Mouse (Mus musculus): ENCODE measurements at regions not wholly inside any gene's neighbourhood (a gene's known extent, or its start where the extent isn't known, plus 50 kb on each side); places are given as distances from the start of the nearest gene placed in this dataset.
A peak's percentile ranks its signal among the peaks of the same experiment; 100 is the strongest.

DNA sequence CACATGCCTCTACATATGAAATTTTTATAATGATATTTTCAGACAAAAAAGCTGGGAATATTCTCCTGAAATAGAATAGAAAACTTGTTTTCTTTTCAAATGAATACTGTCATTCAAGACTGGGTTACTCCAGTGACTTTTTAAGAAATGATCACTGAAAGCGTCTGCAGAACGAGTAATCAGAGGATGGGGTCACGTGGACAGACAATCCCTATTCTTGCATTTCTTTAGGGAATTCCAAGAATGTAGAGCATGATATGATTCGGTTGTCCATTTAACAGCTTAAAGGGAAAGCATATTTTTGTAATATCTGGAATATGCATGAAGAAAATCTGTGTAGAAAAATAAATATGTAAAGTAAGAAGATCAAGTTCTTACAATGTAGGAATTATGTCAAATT is 65.6 kb downstream of the 4933402N22Rik start:
- DNase-seq, result no peak

DNA sequence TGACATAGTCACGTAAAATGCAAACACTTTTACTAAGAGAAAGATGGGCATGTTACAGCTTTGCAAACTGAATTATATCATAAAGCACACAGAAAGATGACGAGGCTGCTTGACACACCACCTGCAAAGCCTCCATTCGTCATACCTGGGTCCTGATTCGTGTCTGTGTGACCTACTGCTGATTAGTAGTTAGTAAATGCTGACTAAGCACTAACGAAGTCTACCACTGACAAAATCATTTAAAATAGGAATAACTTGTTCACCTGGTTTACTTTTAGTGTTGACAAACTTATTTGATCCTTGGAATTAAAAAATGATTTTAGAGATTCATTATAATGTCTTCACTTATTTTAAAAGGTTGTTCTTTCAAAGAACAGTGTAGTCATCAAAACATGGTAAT is 71.3 kb downstream of the 4933402N22Rik start:
- DNase-seq, result no peak

DNA sequence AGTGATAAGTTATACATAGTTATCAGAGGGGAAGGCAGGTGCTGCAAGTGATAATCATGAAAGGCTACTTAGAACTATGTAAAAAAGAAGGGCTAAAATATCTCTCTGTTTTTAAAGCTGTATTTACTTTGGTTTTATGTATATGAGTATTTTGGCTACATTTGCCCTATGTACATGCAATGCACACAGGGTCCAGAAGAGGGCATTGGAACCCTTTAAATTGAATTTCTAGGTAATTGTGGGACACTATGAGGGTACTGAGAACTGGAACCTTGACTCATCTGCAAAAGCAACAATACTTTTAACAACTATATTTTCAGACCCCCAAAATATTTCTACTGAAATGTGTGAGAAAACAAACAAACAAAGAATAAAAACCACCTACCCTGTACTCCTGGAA is 82.9 kb downstream of the 4933402N22Rik start:
- no peak for DNase-seq

DNA sequence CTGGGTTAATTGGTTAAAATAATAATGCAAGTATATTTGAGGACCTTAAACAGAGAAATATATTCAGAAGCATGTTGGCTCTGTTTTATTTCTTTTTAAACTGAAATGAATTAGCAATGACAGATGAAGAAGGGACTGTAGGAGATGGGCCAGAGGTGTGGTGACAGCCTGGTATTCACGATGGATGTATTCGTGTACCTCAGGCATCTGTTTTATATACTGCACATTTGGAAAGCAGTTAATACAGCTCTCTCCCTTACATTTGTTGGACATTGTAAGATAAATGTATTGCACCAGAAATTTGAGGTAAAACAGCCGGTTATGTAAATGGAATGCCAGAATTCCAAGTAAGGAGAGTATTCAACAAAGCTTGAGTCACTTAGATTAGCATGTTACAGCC is 88.6 kb downstream of the 4933402N22Rik start:
- no peak for DNase-seq

DNA sequence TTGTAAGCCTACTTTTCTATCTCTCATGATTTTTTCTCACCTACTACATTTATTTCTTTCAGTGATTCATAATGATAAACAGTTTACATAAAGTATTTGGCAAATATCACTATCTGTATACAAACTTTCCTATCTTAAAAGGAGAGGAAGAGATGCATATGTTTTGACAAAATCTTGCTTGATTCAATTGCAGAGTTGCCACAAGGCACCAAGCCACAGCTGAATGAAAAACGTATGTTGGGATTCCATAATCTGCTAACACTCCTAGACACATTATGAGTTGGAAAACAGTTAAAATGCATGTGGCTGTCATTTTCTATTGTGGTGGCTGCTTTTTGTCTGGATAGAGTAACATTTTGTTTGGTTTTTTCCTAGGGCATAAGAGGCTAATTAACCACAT is 98.5 kb downstream of the 4933402N22Rik start:
- no peak for DNase-seq

- DNase-seq, result no peak
These were observed 102.6 kb downstream of the 4933402N22Rik start for GRCm38 (mm10) chr5:12020489-12020888.

DNA sequence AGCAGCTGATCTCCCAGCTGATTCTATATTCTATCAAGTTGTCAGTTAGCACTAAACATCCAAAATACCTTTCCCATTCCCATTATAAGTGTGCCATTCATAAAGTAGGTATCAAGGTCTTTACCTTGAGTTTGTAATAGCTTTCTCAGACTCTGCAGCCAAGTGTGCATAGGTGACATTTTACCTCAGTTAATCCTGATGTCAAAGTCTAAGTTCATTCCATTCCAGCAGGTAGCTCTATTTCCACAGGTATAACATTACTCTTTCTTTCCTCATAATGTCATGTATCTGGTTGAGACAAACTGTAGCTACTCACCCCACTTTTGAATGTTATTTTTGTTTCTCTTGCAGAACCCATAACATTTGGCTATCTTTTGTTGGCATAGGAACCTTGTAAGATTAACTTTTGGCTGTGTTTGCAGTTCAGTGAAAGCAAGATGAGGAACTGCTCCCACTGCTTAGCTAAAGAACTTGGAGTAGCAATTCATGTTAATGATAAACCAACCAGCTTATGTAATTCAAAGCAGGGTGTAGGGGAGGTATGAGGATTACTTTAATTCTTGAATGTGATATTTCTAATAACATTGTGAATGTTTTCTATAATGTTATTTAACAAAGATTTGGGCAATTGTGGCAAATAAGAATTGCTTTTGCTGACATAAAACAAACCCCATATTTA is 107.0 kb downstream of the 4933402N22Rik start:
- DNase-seq, result no peak

GRCm38 (mm10) chr5:12030002-12030401 is 112.2 kb downstream of the 4933402N22Rik start:
- DNase-seq, result peak; percentile 40

GRCm38 (mm10) chr5:12049806-12050205 is 132.0 kb downstream of the 4933402N22Rik start:
- no peak for DNase-seq

GRCm38 (mm10) chr5:12080191-12080590 is 162.3 kb downstream of the 4933402N22Rik start:
- no peak for DNase-seq

DNA sequence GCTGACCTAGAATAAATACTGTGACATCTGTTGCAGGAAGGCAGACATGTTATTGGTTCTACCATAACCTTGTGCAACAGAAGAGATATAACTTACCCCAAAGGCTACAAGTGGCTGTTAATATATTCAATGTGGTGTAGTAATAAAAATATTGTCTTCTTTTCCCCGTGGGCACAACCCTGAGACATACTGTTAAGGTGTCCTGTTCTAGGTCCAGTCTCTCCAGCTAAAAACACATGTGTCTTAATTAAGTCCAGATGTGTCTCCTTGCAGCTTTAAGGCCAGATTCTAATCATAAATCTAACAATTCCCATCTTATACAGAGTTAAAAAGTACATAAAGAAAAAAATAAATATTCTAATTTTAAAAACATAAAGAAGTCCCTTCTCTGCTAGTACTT is 175.8 kb downstream of the 4933402N22Rik start:
- no peak for DNase-seq

DNA sequence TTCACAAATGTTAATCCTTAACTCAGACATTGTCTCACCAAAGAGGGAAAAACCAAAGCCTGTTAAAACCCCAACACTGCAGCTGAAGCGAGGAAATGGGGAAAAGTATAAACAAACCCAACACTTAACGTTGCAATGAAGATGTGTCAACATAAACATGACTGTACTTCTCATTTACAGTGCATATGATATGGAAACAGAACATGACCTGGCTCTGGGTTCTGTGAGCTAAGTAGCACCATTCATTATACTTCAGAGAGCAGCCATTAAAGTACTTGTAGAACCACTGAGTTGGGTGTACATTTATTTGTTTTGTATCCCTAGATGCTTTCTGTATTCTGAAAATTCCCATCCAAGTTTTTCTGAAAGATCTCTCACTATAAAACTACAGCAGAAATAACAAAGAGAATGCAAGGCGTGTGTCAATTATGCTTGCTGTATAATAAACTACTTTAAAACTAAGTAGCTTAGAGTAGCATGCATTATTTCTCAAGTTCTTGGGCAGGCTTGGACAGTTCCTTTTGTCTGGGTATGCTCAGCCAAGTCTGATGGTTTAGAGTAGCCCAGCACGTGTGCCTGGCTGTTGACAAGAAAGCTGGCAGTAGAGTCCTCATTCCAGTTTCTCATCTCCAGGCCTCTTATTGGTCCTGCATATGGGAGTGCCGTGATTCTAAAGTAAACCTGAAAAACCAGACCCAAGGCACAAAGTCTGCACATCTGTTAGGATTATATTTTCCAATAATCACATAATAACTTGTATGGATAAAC is 198.9 kb downstream of the 4933402N22Rik start:
- DNase-seq, result no peak

DNA sequence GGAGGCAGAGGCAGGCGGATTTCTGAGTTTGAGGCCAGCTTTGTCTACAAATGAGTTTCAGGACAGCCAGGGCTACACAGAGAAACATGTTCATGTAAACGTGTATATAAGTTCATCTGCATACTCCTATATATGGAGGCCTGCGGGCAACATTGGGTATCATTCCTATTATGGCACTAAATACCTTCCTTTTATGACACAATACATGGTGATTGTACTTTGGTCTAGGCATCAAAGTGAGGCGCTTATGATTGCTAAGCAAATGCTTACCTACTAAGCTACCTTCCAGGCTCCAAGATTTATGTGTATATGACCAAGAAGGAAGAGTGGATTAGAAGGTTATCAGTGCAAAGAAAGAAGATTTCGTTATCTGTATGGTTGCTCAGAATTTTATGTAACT is 207.1 kb downstream of the 4933402N22Rik start:
- no peak for DNase-seq

GRCm38 (mm10) chr5:12127484-12128265 is 209.8 kb downstream of the 4933402N22Rik start:
- DNase-seq, result no peak

DNA sequence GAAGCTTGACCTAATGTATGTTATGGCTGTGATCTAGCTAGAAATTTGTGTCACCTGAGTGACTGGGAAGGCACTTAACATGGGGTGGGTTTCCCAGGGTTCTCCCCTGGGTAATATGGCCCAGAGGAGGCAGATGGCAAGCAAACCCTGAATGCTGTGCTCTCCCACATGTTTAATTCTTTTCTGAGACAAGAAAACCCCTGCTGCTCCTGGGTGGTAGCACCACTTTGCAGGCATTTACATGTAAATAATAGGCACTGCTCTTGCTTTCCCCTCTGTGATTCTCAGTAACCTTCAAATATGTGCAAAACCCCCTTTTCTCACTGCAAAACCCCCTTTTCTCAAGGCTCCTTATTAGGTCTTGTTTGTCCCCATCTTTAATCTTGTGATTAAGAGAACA is 221.1 kb downstream of the 4933402N22Rik start:
- no peak for DNase-seq

DNA sequence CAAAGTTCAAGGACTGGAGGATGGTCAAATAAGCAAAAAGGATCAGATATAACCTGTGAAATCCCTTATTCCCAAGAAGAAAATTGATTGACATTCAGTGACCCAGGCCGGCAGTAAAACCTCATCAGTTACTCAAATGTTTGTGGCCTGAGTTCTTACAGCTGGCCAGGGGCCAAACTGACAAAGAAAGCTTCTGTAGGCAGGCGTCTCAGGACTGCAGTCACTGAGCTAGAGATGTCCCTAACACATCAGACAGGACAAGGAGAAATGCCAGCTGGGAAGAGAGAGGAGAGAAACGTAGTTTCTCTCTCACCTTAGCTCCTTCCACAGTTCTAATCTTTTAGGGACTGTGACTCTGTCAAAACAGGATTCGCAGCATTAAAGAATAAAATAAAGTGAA is 229.9 kb upstream of the Sema3d start:
- DNase-seq, result no peak

GRCm38 (mm10) chr5:12154551-12155091 is 228.6 kb upstream of the Sema3d start:
- DNase-seq, result no peak

DNA sequence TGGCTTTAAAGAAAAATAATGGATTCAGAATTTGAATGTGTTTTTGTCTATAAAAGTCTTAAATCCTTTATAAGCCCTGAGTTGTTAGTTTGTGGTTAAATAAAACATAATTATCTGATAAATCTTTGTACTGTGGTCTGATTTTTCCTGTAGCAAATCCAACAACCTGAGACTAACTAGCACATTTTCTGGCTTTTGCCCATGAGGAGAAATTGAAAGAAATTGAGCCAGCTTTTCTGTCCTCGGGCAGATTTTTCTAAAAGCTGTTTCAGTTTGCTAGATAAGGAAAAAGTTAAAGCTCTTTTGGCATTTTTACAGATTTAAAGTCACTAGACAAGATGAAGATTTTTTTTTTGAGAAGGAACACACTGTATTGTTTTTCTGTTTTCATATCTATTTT is 191.5 kb upstream of the Sema3d start:
- DNase-seq, result no peak

- DNase-seq, result no peak
These were observed 175.7 kb upstream of the Sema3d start for GRCm38 (mm10) chr5:12207452-12207851.

DNA sequence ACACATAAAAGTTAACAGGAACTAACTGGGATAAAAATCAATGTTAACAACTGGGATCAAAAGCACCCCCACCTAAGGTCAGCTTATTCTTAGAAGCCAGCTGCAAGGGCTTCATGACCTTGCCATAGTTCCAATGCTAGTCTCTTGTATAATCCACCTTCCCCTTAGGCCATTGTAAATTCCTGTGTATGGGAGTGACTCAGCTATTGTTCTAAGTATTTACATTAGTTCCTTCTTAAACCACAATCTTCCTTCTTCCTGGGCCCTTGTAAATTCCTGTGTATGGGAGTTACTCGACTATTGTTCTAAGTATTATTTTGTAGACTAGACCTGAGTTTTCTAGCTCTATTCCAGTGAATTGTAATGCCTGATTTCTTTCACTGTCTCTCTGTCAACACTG is 173.6 kb upstream of the Sema3d start:
- no peak for DNase-seq

DNA sequence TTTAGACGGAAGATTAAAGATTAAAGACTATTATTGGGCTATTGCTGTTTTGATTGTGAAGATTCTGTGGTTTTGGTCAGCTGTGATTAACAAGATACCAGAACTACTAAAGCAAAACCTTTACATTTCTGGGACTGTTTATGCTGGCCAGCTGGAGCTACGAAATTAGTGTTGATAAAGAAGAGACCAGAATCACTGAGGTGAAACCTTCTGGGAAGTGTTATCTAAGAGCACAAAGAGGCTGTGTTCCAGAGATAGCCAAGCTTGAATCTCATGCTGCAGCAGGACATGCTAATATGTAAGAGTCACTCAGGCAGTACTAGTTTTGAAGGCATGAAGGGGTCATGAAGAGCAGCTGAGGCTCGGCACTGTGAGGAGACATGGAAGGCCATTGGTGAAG is 169.7 kb upstream of the Sema3d start:
- DNase-seq, result no peak

DNA sequence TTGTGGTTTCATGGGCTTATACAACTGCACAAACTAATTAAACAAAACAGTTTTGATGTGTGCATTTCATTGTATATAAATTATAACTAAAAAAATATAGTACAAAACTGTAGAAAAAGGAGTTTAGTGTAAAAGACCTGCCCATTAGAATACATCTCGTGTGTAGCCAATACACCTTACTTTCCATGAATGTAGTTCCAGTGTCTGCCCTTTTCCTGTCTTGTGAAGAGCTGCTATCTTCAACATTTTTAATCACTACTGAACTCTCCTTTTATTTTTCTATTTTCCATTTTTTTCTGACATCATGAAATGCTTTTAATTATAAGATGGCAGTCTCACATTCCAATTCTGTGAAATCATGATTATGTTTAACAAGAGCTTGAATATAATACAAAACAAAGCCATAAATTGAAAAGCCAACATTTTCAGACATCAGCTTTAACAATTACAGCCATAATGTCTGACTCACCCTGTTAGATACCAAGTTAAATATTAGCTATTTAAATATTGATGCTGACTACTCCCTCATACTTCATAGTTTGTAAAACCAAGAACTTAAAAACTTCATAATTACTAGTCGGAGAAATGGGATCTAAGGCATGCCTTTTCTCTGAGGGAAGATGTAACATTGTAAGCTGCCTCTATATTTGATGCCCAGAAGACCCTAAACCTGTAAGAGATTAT is 163.6 kb upstream of the Sema3d start:
- no peak for DNase-seq

- DNase-seq, result no peak
These were observed 160.6 kb upstream of the Sema3d start for GRCm38 (mm10) chr5:12222622-12223021.
